Mouse (Mus musculus) G1E (cell line): ENCODE data around the gene Fgd5.

Experiments
- CTCF ChIP-seq: IDR thresholded peaks from 2 replicates; pipeline ENCODE4 v1.5.1; 2012; ENCODE audit warnings: low read depth, low read length, inconsistent platforms, mixed read lengths
- GATA1 ChIP-seq: IDR thresholded peaks from 2 replicates; pipeline ENCODE4 v1.6.1; 2012; ENCODE audit warnings: borderline replicate concordance, low read length, inconsistent platforms, mixed read lengths
- POLR2AphosphoS5 ChIP-seq: IDR thresholded peaks from 2 replicates; pipeline ENCODE4 v1.6.1; 2012; ENCODE audit warnings: low read depth, low read length, inconsistent platforms; ENCODE audit not compliant: insufficient replicate concordance
- TAL1 ChIP-seq: conservative IDR thresholded peaks from 2 replicates; pipeline ENCODE4 v1.6.1; 2012; ENCODE audit warnings: low read depth, low read length, inconsistent platforms, mixed read lengths

GRCm38 (mm10) chr6:92042850-92043249, 64.2 kb downstream of the Fgd5 start:
- no peak for TF ChIP-seq CTCF
- no peak for TF ChIP-seq POLR2AphosphoS5
- no peak for TF ChIP-seq TAL1
- TF ChIP-seq GATA1 = no peak
